Mouse (Mus musculus): ENCODE measurements around the gene Ptger2. TPM values are rescaled to one million over a fixed set of nuclear protein-coding genes. Genes with fewer than 3 reads are reported as not detected.

The Ptger2 gene
- total RNA-seq, 2 experiments from 2014 or later = 0.24 to 0.40 TPM

DNA sequence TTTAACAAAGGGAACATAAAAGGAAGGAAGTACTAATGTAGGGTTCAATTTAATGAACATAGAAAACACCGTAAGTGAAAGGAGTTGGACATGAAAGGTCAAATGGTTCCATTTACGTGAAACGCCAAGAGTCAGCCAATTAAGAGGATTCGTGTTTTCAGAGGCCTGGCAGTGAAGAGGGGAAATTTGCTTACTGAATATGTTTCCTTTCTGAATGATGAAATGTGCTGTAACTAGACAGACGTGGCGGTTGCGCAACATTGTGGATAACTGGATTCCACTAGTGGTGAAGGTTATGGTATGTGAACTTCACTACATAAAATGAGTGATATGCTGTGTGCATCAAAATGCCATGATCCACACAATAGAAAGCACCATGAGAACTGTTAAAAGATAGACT, 50.1 kb downstream of the Ptger2 start:
- intact Hi-C loops (cut with DNase I) = no loop called here
- DNase-seq (ENCODE audit: low spot score in 2 of 2) = no peak

DNA sequence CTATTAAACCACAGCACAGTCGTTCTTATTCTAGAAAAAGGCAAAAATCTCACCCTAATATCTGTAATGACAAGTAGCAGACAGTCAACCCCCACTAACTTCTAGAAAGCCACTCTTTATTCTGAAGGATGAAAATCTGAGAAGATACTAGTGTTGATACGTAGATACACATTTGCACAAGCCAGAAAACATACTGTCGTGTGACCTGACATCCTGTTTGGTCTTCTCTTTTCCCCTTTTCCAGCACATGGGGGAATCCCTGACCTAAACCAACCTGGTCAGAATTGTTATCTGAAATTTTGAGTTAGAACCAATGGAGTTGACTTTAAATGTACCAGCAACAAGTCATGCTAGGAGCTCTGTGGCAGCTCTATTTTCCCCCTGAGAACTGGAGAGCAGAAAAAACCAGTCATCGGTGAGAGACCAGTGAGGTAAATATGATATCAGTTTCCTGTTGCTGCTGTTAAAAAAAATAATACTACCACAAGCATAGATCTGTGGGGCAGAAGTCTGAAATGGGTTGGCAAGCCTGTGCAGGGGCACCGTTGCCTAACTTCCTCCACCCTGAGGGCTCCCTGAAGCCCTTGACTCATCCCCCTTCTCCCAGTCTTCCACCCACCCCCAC, 53.0 kb downstream of the Ptger2 start:
- intact Hi-C loops (cut with DNase I) = no loop called here
- DNase-seq (ENCODE audit: low spot score in 2 of 2) = no peak

DNA sequence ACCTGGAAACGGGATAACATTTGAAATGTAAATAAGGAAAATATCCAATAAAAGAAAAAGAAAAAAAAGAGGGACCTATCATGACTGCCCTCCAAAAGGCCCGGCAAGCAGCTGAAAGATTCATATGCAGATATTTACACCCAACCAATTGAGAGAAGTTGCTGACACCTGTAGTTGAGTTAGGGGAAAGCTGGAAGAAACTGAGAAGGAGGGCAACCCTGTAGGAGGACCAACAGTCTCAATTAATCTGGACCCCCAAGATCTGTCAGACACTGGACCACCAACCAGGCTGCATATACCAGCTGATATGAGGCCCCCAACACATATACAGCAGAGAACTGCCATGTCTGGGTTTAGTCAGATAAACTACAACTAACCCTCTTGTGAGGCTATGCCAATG, 60.1 kb downstream of the Ptger2 start:
- no peak for DNase-seq (ENCODE audit: low spot score in 2 of 2)
- intact Hi-C loops (cut with DNase I) = no loop called here

DNA sequence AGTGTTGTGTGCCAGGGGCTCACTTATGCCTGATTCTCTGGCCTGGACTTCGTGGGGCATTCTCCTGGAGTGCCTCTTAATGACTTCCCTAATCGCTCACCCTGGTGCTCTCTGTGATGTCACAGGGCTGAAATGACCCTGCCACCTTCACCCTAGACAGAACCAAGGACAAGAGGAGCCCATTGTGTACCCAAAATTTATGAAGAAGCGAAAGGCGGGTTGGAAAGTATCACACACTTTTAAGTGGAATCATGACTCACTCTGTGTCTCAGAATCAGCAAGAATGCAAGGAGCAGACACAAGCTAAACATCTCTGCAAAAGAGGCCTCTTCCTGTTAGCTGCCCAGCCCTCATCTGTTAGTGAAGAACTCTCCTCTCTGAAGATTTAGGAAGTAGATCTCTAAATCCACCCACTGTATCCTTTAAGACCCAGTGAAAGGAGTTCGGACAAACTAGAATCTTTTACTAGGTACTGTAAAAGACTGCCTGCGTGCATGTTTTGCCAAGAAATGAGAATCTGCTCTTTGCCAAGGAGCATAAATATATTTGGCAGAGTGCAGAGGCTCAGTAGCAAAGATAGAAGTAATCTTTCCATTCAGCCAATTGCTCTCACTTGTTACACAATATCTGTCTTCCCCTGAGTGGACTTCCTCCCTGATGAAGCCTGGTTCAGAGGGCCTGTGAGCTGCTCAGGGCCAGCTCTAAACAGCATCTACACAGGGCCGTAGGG, 61.9 kb downstream of the Ptger2 start:
- intact Hi-C loops (cut with DNase I) = no loop called here

DNA sequence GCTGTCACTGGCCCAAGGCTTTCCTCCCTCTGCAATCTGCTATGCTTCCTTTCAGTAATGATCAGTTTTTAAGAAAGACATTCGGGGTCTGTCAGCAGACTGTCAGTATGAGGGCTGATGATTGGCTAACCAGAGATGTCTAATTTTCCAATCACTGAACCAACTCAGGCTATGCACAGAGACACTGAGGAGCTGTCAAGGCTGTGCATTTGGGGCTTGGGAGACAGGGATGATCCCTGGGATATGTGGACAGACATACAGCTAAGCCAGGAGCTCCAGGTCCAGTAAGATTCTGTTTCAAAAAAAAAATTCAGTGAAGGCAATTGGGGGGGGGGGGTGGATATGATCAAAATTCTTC, 62.4 kb downstream of the Ptger2 start:
- intact Hi-C loops (cut with DNase I) = no loop called here

More for the DNA sequence above, 61.9 kb downstream of the Ptger2 start:
- peak; percentile 9 to 30 for DNase-seq (ENCODE audit: low spot score in 2 of 2)

DNA sequence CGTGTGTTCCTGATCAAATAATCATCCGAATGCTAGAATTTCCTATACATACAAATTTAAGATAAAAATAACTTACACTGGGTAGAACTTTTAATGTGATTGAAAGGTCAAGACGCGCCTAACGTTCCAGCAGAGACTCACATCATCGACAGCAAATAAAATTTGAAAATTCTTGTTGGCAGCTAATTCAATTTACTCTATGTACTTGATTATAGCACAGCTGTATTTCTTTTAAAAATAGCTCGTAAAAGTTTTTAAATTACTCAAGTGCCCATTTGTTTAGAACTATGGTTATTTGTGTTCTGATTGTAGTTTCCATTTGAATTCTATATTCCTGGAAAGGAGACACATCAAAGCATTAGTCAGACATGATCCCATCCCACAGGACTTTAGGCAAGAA, 63.1 kb downstream of the Ptger2 start:
- DNase-seq (ENCODE audit: low spot score in 2 of 2) = no peak
- intact Hi-C loops (cut with DNase I) = no loop called here

More for the DNA sequence above, 62.4 kb downstream of the Ptger2 start:
- no peak for DNase-seq (ENCODE audit: low spot score in 2 of 2)

Small RNA genes lying within 50 kb of the gene (microRNA-seq; reads per million reads assigned to microRNA genes)
- 0 reads per million in 2 experiments for gene Mir327

Other genes starting within 250 kb of the Ptger2 start
- gene Gm8267, start 237.9 kb upstream of the Ptger2 start, total RNA-seq (2021) = not detected
- under 1 TPM; 0.63 to 0.77 TPM for gene Ptgdr, start 128.8 kb upstream of the Ptger2 start, total RNA-seq (2021)
- gene Gpr137c, start 231.5 kb downstream of the Ptger2 start, total RNA-seq (2021) = 10 to 100 TPM; 29.4 to 30.2 TPM
- 10 to 100 TPM; 70.4 to 76.2 TPM for gene Txndc16, start 232.1 kb downstream of the Ptger2 start, total RNA-seq (2021)

Data from left cerebral cortex, postnatal 14 days (tissue).